Mouse (Mus musculus) E14TG2a.4 (cell line): ENCODE measurements around the gene Rnpc3.
"Not testable (repeated sequence)": the region's sequence is repeated elsewhere in the genome, so short reads cannot be mapped to it uniquely, and the experiment has no call there.

ENCODE experiments used
- CTCF ChIP-seq: conservative IDR thresholded peaks from 2 replicates; pipeline ENCODE4 v1.5.1; 2014; ENCODE audit warnings: low read length
- NANOG ChIP-seq: IDR thresholded peaks from 2 replicates; pipeline ENCODE4 v1.6.1; 2014; ENCODE audit warnings: borderline replicate concordance, low read length, mixed read lengths

DNA sequence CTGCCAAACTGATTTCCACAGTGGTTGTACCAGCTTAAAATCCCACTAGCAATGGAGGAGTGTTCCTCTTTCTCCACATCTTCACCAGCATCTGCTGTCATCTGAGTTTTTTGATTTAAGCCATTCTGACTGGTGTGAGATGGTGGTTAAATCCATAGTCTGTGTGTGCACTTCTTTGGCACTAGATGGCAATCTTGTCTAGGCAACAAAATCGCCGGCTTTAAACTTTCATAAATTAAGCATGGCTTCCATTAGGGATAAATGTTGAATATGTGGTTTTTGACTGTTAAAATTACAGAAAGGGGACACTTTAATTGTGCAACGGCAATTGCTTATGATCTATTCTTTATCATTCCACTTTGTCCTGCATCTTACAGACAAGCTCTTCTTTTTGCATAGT is 21.4 kb upstream of the Rnpc3 start:
- TF ChIP-seq NANOG = not testable (repeated sequence)
- TF ChIP-seq CTCF = peak; percentile 22; the same call in 1 of the 2 replicates
